Mouse (Mus musculus): Measurements from ENCODE around the gene Arhgap9. TPM values are rescaled to one million over a fixed set of nuclear protein-coding genes. Genes with fewer than 3 reads are reported as not detected.

The Arhgap9 gene
- polyA plus RNA-seq, 1 experiment from 2014 or later, result 15.1 TPM

DNA sequence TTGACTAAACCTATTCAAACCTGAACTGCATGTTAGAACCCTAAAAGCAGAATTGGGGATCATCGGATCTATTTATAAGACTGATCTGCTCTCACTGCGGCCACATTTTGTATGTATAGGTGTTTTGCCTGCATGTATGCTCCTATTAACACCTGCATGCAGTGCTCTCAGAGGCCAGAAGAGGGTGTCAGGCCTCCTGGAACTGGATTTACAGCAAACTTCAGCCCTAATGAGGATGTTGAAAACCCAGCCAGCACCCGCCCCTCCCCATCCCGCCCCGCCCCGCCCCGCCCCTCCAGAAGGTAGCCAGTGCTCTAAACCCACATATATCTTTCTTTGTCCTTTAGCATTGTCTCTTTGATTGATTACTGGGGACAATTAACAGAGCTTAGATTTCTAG lies 2.7 kb downstream of the Arhgap9 start:
- ATAC-seq (ENCODE audit: low read depth) (peak; percentile 58), DNase-seq (peak; percentile 64)
- Histone ChIP-seq H3K27ac (no peak overlapping the region), H3K36me3 (0 out of 2 replicates have a peak, but pooled peaks cover 7% of the 10 kb centered on the region), H3K27me3 (peaks cover 32% of the 10 kb centered on the region), H3K9ac (no peak overlapping the region), H3K9me3 (replicated peaks) (no peaks in the 10 kb centered on the region), H3K4me2 (peak overlapping the region; percentile 93), H3K4me3 (replicated peaks) (peak overlapping the region; percentile 36; the same call in 1 of the 2 replicates), H3K4me1 (replicated peaks) (peaks cover 61% of the 10 kb centered on the region)
- 6% methylated on average over 7 of the region's 7 CpGs for WGBS (ENCODE audit: insufficient replicate concordance)

GRCm38 (mm10) chr10:127325454-127326016 lies 3.8 kb downstream of the Arhgap9 start:
- Histone ChIP-seq H3K36me3 (0 out of 2 replicates have a peak, but pooled peaks cover 15% of the 10 kb centered on the region), H3K4me3 (replicated peaks) (peak overlapping the region; percentile 68), H3K9me3 (replicated peaks) (no peaks in the 10 kb centered on the region), H3K27ac (0 out of 2 replicates have a peak overlapping the region, but pooled peaks have one; percentile 41), H3K4me1 (replicated peaks) (peaks cover 68% of the 10 kb centered on the region), H3K9ac (peak overlapping the region; percentile 76), H3K4me2 (peak overlapping the region; percentile 93), H3K27me3 (peaks cover 32% of the 10 kb centered on the region)
- no peak for DNase-seq
- ATAC-seq (ENCODE audit: low read depth), result peak; percentile 14
- 15% methylated on average over 14 of the region's 14 CpGs for WGBS (ENCODE audit: insufficient replicate concordance)

GRCm38 (mm10) chr10:127326017-127326801 lies 4.4 kb downstream of the Arhgap9 start:
- DNase-seq (no peak), ATAC-seq (ENCODE audit: low read depth) (peak; percentile 66)
- WGBS (ENCODE audit: insufficient replicate concordance), result 2% methylated on average over 54 of the region's 54 CpGs
- Histone ChIP-seq H3K27ac (peak overlapping the region; percentile 41), H3K4me2 (peak overlapping the region; percentile 93), H3K27me3 (peaks cover 32% of the 10 kb centered on the region), H3K4me3 (replicated peaks) (peak overlapping the region; percentile 68), H3K9ac (peak overlapping the region; percentile 76), H3K4me1 (replicated peaks) (peaks cover 73% of the 10 kb centered on the region), H3K9me3 (replicated peaks) (no peaks in the 10 kb centered on the region), H3K36me3 (0 out of 2 replicates have a peak, but pooled peaks cover 15% of the 10 kb centered on the region)

GRCm38 (mm10) chr10:127326828-127327227 lies 5.1 kb downstream of the Arhgap9 start:
- Histone ChIP-seq H3K9me3 (replicated peaks) (no peaks in the 10 kb centered on the region), H3K27me3 (peaks cover 32% of the 10 kb centered on the region), H3K4me2 (peak overlapping the region; percentile 93), H3K4me3 (replicated peaks) (peak overlapping the region; percentile 68), H3K27ac (no peak overlapping the region), H3K4me1 (replicated peaks) (peaks cover 69% of the 10 kb centered on the region), H3K36me3 (0 out of 2 replicates have a peak, but pooled peaks cover 15% of the 10 kb centered on the region), H3K9ac (peak overlapping the region; percentile 76)
- no peak for ATAC-seq (ENCODE audit: low read depth)
- WGBS (ENCODE audit: insufficient replicate concordance), result 20% methylated on average over 29 of the region's 29 CpGs
- no peak for DNase-seq

DNA sequence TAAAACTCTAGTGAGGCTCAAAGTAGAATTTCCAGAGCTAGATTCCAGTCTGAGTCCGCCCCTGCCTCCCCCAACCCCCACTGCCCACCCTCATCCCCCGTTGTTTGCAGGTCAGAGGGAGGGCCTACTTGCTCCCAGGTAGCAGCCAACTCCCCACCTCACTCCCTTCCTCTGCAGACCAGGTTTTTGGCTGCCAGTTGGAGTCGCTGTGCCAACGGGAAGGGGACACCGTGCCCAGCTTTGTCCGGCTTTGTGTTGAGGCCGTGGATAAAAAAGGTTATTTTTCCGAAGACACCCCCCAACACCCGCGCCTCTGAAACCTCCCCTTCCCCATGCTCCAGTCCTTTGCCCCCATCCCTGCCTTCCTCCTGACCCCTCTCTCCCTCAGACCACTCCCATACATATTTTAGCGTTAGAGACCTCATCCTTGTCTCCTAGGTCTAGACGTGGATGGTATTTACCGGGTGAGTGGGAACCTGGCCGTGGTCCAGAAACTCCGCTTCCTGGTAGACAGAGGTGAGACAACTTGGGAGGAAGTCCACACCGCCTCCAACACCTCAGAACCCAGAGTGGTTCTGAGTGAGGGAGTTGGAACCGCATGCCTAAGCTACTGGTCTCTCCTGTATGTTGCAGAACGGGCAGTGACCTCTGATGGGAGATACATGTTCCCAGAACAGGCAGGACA lies 5.8 kb downstream of the Arhgap9 start:
- Histone ChIP-seq H3K27ac (no peak overlapping the region), H3K27me3 (peaks cover 37% of the 10 kb centered on the region), H3K36me3 (0 out of 2 replicates have a peak, but pooled peaks cover 15% of the 10 kb centered on the region), H3K9me3 (replicated peaks) (no peaks in the 10 kb centered on the region), H3K4me2 (peak overlapping the region; percentile 93), H3K4me3 (replicated peaks) (peak overlapping the region; percentile 68; the same call in 1 of the 2 replicates), H3K9ac (no peak overlapping the region), H3K4me1 (replicated peaks) (peaks cover 68% of the 10 kb centered on the region)
- DNase-seq, result no peak
- ATAC-seq (ENCODE audit: low read depth), result no peak
- WGBS (ENCODE audit: insufficient replicate concordance), result 77% methylated on average over 18 of the region's 18 CpGs

GRCm38 (mm10) chr10:127330212-127330611 lies 8.4 kb downstream of the Arhgap9 start:
- H3K4me2 ChIP-seq, result no peak overlapping the region
- H3K27ac ChIP-seq, result no peak overlapping the region
- 0 out of 2 replicates have a peak, but pooled peaks cover 15% of the 10 kb centered on the region for H3K36me3 ChIP-seq
- no peaks in the 10 kb centered on the region for H3K9me3 ChIP-seq (replicated peaks)
- H3K27me3 ChIP-seq, result peaks cover 32% of the 10 kb centered on the region
- DNase-seq (no peak), ATAC-seq (ENCODE audit: low read depth) (no peak)
- WGBS (ENCODE audit: insufficient replicate concordance), result 61% methylated on average over 7 of the region's 7 CpGs
- H3K4me1 ChIP-seq (replicated peaks), result peaks cover 43% of the 10 kb centered on the region
- no peak overlapping the region for H3K9ac ChIP-seq
- no peak overlapping the region for H3K4me3 ChIP-seq (replicated peaks)

DNA sequence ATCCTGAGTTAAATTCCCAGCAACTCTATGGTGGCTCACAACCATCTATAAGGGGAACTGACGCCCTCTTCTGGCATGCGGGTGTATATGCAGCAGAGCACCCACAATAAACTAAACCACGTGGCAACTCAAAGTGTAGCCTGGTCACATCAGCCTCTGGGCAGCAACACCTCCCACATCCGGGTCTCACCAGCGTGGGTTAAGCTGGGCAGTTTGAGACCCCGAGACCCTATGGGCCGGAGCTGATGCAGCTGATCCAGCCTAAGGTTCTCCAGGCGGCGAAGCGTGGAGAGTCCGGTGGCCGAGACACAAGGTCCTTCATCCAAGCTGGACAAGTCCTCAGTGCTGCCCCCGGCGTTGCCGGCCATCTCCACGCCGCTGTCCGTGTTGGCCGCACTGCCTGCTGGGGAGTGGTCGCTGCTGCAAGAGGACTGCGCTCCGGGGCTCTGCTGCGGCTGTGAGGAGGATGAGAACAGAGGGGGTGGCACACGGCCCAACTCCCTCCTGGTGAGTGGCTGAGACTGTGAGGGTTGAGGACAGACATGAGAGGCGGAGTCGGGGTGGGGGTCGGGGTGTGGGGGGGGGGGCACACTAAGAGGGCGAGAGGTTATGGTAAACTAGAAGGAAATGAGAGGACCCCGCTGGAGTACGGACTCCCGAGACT lies 10.6 kb downstream of the Arhgap9 start:
- DNase-seq (no peak), ATAC-seq (ENCODE audit: low read depth) (no peak)
- H3K27me3 ChIP-seq, result peaks cover 24% of the 10 kb centered on the region
- H3K4me2 ChIP-seq, result peak overlapping the region; percentile 53
- peak overlapping the region; percentile 27; the same call in 1 of the 2 replicates for H3K9ac ChIP-seq
- H3K4me3 ChIP-seq (replicated peaks), result peak overlapping the region; percentile 32
- H3K9me3 ChIP-seq (replicated peaks), result no peaks in the 10 kb centered on the region
- H3K27ac ChIP-seq, result no peak overlapping the region
- 33% methylated on average over 31 of the region's 31 CpGs for WGBS (ENCODE audit: insufficient replicate concordance)
- H3K4me1 ChIP-seq (replicated peaks), result peaks cover 22% of the 10 kb centered on the region
- H3K36me3 ChIP-seq, result 0 out of 2 replicates have a peak, but pooled peaks cover 15% of the 10 kb centered on the region

DNA sequence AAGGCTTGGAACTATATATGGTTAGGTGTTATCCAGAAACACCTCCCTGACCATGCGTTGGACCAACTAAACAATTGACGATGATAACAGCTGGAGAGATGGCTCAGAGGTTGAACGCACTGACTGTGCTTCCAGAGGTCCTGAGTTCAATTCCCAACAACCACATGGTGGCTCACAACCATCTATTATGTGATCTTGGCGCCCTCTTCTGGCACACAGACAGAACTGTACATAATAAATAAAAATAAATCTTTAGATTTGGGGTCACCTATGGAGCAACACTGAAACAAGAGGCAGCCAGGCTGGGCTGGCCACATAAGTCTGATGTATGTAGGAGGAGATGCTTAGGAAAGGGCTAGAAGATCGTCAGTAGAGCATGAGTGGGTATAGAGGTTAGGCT lies 11.4 kb downstream of the Arhgap9 start:
- no peak overlapping the region for H3K27ac ChIP-seq
- peaks cover 16% of the 10 kb centered on the region for H3K4me1 ChIP-seq (replicated peaks)
- no peaks in the 10 kb centered on the region for H3K9me3 ChIP-seq (replicated peaks)
- no peak overlapping the region for H3K4me2 ChIP-seq
- H3K9ac ChIP-seq, result no peak overlapping the region
- H3K36me3 ChIP-seq, result 0 out of 2 replicates have a peak, but pooled peaks cover 15% of the 10 kb centered on the region
- ATAC-seq (ENCODE audit: low read depth) (0 out of 2 replicates have a peak, but pooled peaks have one; percentile 22), DNase-seq (no peak)
- H3K4me3 ChIP-seq (replicated peaks), result no peak overlapping the region
- WGBS (ENCODE audit: insufficient replicate concordance), result 31% methylated on average over 5 of the region's 5 CpGs
- peaks cover 26% of the 10 kb centered on the region for H3K27me3 ChIP-seq

- H3K9ac ChIP-seq, result no peak overlapping the region
- no peaks in the 10 kb centered on the region for H3K9me3 ChIP-seq (replicated peaks)
- no peak for ATAC-seq (ENCODE audit: low read depth)
- WGBS (ENCODE audit: insufficient replicate concordance), result 38% methylated on average over 1 of the region's 1 CpGs
- no peak for DNase-seq
- peaks cover 47% of the 10 kb centered on the region for H3K27me3 ChIP-seq
- H3K4me1 ChIP-seq (replicated peaks), result peaks cover 25% of the 10 kb centered on the region
- no peak overlapping the region for H3K4me3 ChIP-seq (replicated peaks)
- no peak overlapping the region for H3K27ac ChIP-seq
- no peaks in the 10 kb centered on the region for H3K36me3 ChIP-seq
- H3K4me2 ChIP-seq, result no peak overlapping the region
Observed at GRCm38 (mm10) chr10:127335271-127335670, 13.5 kb downstream of the Arhgap9 start.

DNA sequence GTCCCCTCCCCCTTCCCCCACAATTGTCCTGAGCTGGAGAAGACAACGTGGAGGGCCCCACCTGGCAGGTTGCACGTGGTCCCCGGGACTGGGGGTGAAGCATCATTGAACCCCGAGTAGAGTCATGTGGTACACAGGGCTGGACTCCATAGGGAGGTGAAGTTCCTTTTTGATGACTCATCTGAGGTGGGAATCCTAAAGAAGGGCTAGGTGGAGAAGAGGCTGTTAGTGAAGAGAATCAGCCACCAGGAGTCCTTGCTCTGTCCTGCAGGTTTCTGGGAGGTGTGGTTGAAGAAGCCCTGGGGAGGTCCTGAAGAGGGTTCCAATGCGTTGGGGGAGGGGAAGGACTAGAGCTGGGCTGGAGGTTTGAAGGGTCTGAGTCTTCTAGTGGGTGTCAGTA lies 15.2 kb downstream of the Arhgap9 start:
- peaks cover 64% of the 10 kb centered on the region for H3K27me3 ChIP-seq
- H3K4me3 ChIP-seq (replicated peaks), result no peak overlapping the region
- no peak for DNase-seq
- peaks cover 34% of the 10 kb centered on the region for H3K4me1 ChIP-seq (replicated peaks)
- H3K27ac ChIP-seq, result no peak overlapping the region
- no peak overlapping the region for H3K9ac ChIP-seq
- no peaks in the 10 kb centered on the region for H3K9me3 ChIP-seq (replicated peaks)
- H3K36me3 ChIP-seq, result no peaks in the 10 kb centered on the region
- no peak overlapping the region for H3K4me2 ChIP-seq
- no peak for ATAC-seq (ENCODE audit: low read depth)
- WGBS (ENCODE audit: insufficient replicate concordance), result 46% methylated on average over 5 of the region's 5 CpGs
